Mouse (Mus musculus): Measurements from ENCODE around the gene Kel.

- no peak for TF ChIP-seq EP300 (IDR thresholded peaks at IDR 0.05; ENCODE audit: low read length)
- TF ChIP-seq HCFC1 (IDR thresholded peaks at IDR 0.05; ENCODE audit: low read depth, low read length): no peak
- TF ChIP-seq JUND (conservative IDR thresholded peaks at IDR 0.05; ENCODE audit: low read depth, low read length): no peak
- no peak for TF ChIP-seq BHLHE40 (IDR thresholded peaks at IDR 0.05; ENCODE audit: low read depth, low read length)
- TF ChIP-seq CTCF (conservative IDR thresholded peaks at IDR 0.05 in 1 of 2, IDR thresholded peaks at IDR 0.05 in 1 of 2; ENCODE audit: low read depth in 2 of 2, low read length in 2 of 2): no peak
- TF ChIP-seq TCF12 (IDR thresholded peaks at IDR 0.05; ENCODE audit: low read depth, low read length): no peak
- TF ChIP-seq ZKSCAN1 (IDR thresholded peaks at IDR 0.05; ENCODE audit: borderline replicate concordance, low read depth, low read length): no peak
- no peak for TF ChIP-seq MXI1 (IDR thresholded peaks at IDR 0.05; ENCODE audit: low read depth, low read length)
- TF ChIP-seq SMC3 (IDR thresholded peaks at IDR 0.05; ENCODE audit: low read depth, low read length): no peak
- TF ChIP-seq MAFK (IDR thresholded peaks at IDR 0.05; ENCODE audit: insufficient replicate concordance, low read length): no peak
Observed at GRCm38 (mm10) chr6:41727989-41728609, 24.0 kb upstream of the Kel start.

Data from CH12.LX (cell line).